Mouse (Mus musculus): ENCODE measurements at regions not wholly inside any gene's neighbourhood (a gene's known extent, or its start where the extent isn't known, plus 50 kb on each side); places are given as distances from the start of the nearest gene placed in this dataset.

DNA sequence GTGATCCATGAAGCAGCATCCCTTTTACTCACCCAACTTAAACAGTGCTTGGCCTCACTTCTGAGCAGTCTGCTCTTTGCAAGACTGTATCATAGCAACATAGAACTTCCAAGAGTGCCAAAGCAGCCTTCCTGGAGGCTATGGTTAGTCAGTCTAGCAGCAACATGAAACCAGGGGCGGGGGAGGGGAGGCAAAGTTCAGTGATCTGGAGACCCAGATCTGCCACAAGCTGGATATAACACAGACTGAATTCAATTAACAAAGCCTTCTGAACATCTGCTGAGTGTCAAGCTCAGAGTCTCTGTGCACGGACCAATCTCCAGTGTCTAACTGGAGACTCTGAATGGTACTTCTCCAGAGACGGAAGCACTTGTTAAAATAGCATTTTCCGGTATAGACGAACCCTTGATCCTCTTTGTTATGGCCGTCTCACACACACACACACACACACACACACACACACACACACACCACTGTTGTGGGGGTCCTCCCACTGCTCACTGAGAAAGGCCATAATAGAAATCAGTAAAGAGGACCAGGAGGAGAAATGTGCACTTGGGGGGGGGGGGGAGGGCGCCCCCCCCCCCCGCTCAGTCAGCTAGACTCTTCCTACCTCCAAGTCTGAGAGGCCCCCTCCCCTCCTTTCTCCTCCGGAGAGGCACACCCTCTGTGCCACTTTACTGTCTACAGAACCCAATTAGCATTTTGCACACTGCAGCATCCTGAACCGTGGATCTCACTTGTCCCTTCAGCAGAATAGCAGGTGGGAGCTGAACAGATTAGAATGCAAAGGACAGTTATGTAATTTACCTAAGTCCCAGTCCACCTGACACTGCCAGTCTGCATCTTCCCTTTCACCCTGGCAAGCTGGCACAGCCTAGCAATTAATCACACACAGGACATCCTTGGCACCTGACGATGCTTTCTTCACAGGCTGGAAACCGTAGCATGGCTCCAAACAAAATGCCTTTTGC, 112.3 kb upstream of the Slc22a22 start:
- TF ChIP-seq POLR2A (IDR thresholded peaks at IDR 0.05; ENCODE audit: low read depth, low read length) (no peak), CTCF (IDR thresholded peaks at IDR 0.05; ENCODE audit: borderline replicate concordance, insufficient read depth, low read length) (no peak)

All from embryonic fibroblast, embryonic 13.5 days (primary cell).